Mouse (Mus musculus) embryonic facial prominence, embryonic 11.5 days (tissue): ENCODE measurements around the gene Mast3. TPM values are rescaled to one million over a fixed set of nuclear protein-coding genes. Genes with fewer than 3 reads are reported as not detected.
"Not testable (repeated sequence)": the region's sequence is repeated elsewhere in the genome, so short reads cannot be mapped to it uniquely, and the experiment has no call there.

Experiments used
- ATAC-seq: fragments of 200-750 bp; cut with Nextera tagmentation; replicated peaks from 2 replicates; pipeline ENCODE4 v1.8.0; 2017; ENCODE audit warnings: low read depth; ENCODE audit not compliant: insufficient number of reproducible peaks, low FRiP score, low TSS enrichment
- DNase-seq: peaks from one replicate; pipeline ENCODE4 v3.0.0-alpha.2; 2015; ENCODE audit warnings: low spot score
- H3K27ac ChIP-seq: fragments of 300-500 bp; sonication (generic); replicated peaks from 2 replicates; pipeline ENCODE4 v1.5.1; 2014; ENCODE audit warnings: mild to moderate bottlenecking, low read depth, low read length, control low read depth
- H3K27me3 ChIP-seq: fragments of 300-500 bp; sonication (generic); 2 replicates; pipeline ENCODE4 v1.6.1; 2014; ENCODE audit warnings: mild to moderate bottlenecking, low read length, moderate library complexity, mixed read lengths; ENCODE audit not compliant: control insufficient read depth, insufficient read depth
- H3K36me3 ChIP-seq: fragments of 300-500 bp; sonication (generic); replicated peaks from 2 replicates; pipeline ENCODE4 v1.6.1; 2014; ENCODE audit warnings: low read depth, mild to moderate bottlenecking, low read length, moderate library complexity, mixed read lengths; ENCODE audit not compliant: control insufficient read depth, insufficient read depth
- H3K4me1 ChIP-seq: fragments of 300-500 bp; sonication (generic); 2 replicates; pipeline ENCODE4 v1.6.1; 2014; ENCODE audit warnings: low read length, mixed read lengths; ENCODE audit not compliant: control insufficient read depth, insufficient read depth
- H3K4me2 ChIP-seq: fragments of 300-500 bp; sonication (generic); 2 replicates; pipeline ENCODE4 v1.6.1; 2014; ENCODE audit warnings: low read depth, mild to moderate bottlenecking, control low read depth, low read length, moderate library complexity
- H3K4me3 ChIP-seq: fragments of 300-500 bp; sonication (generic); 2 replicates; pipeline ENCODE4 v1.5.1; 2014; ENCODE audit warnings: low read depth, low read length, control low read depth
- H3K9ac ChIP-seq: fragments of 300-500 bp; sonication (generic); replicated peaks from 2 replicates; pipeline ENCODE4 v1.6.1; 2014; ENCODE audit warnings: mild to moderate bottlenecking, control low read depth, low read length
- H3K9me3 ChIP-seq: fragments of 300-500 bp; sonication (generic); replicated peaks from 2 replicates; pipeline ENCODE4 v1.6.1; 2016; ENCODE audit warnings: mild to moderate bottlenecking, low read length, inconsistent platforms, mixed read lengths; ENCODE audit not compliant: control insufficient read depth
- WGBS: fragments of 180-500 bp; shearing (Covaris S2); extraction: QIAGEN DNeasy Blood & Tissue Kit; methylation state at CpG from one replicate; pipeline ENCODE4 v1.1.7; 2014; 5-methylcytosine and 5-hydroxymethylcytosine counted together
- polyA plus RNA-seq: library from polyadenylated mRNA; unstranded; fragments of >200 nt; fragmentation: Nextera tagmentation; extraction: Ambion mirVana; gene quantifications from 2 replicates; pipeline ENCODE4 v1.2.1, GENCODE M21; 2014

Gene Mast3
- polyA plus RNA-seq, 1 experiment from 2014 or later = 9.7 TPM

DNA sequence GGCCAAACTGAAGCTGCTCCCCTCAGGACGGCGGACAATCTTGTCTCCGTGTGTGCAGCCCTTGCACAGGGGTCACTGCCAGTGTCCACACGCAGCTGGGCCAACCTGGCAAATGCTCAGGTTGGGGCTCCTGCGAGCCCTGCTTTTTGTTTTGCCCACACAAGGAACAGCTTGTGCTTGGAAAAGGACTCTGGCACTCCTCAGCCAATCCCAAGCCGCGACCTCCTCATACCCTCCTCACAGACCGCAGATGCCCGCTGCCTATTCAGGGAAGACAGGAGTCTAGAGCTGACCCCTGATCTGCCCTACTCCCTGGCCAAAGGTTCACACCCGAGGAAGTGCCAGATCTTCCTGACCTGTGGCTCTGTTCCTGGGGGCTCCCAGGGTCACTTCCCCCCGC, 27.5 kb upstream of the Mast3 start:
- 61% methylated on average over 11 of the region's 11 CpGs for WGBS
- H3K4me3 ChIP-seq = no peak overlapping the region
- DNase-seq (no peak), ATAC-seq (no peak)
- no peak overlapping the region for H3K27ac ChIP-seq
- no peaks in the 10 kb centered on the region for H3K27me3 ChIP-seq
- no peak overlapping the region for H3K9ac ChIP-seq
- no peaks in the 10 kb centered on the region for H3K9me3 ChIP-seq
- no peaks in the 10 kb centered on the region; the same call in 1 of the 2 replicates for H3K4me1 ChIP-seq
- H3K4me2 ChIP-seq = no peak overlapping the region
- H3K36me3 ChIP-seq = no peaks in the 10 kb centered on the region

DNA sequence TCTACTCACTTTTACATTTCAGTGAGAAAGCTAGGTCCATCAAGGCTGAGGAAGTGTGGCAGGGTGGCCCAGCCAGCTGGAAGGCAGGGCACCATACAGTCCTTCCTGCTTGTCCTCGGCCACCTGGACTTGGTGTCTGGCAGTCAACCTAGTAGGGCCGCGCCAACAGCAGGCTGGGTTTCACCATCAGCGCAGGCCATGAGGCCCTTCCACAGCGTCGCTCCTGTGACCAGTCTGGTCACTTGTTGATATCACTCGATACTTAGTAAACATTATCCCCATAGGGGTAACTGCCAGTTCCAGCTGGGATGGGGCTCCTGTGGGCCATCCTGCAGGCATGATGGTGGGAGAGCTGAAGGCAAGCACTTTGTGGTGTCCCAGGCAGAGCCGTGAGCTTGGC, 26.7 kb upstream of the Mast3 start:
- ATAC-seq = no peak
- Histone ChIP-seq H3K4me1 (no peaks in the 10 kb centered on the region; the same call in 1 of the 2 replicates), H3K27me3 (no peaks in the 10 kb centered on the region), H3K27ac (no peak overlapping the region), H3K4me2 (no peak overlapping the region), H3K9me3 (no peaks in the 10 kb centered on the region), H3K4me3 (no peak overlapping the region), H3K9ac (no peak overlapping the region), H3K36me3 (no peaks in the 10 kb centered on the region)
- DNase-seq = no peak
- WGBS = 86% methylated on average over 8 of the region's 8 CpGs

DNA sequence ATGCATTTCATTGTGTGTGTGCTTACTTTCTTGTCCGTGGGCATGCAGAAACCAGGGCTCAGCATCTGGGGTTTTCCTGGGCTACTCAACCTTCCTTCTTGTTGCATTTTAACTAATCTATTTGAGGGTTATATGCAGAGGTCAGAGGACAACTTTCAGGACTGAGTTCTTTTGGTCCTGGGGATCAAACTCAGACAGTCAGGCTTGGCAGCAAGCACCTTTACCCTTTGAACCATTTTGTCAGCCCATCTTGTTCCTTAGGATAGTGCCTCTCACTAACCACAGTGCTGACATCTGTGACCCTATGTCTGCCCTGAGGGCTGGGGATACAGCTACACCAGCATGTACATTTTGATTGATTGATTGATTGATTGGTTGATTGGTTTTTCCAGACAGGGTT, 22.9 kb upstream of the Mast3 start:
- 89% methylated on average over 1 of the region's 1 CpGs for WGBS
- ATAC-seq = no peak
- no peaks in the 10 kb centered on the region for H3K27me3 ChIP-seq

DNA sequence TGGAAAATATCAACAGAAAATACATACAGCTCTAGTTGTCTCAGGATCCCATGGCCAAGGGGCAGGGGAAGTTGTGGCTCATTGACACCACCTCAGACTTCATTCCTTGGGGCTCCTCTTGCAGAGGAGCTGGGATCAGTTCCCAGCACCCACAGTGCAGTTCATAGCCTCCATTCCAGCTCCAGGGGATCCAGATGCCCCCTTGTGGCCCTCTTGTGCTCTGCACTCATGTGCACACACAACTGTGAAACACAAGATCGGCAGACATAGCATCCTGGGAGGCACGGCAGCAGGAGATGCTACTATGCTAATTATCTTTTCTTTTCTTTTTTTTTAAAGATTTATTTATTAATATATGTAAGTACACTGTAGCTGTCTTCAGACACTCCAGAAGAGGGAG, 22.2 kb upstream of the Mast3 start:
- Histone ChIP-seq H3K4me2 (no peak overlapping the region), H3K9me3 (no peaks in the 10 kb centered on the region), H3K4me3 (no peak overlapping the region), H3K4me1 (no peaks in the 10 kb centered on the region), H3K9ac (no peak overlapping the region), H3K27ac (no peak overlapping the region), H3K27me3 (no peaks in the 10 kb centered on the region), H3K36me3 (no peaks in the 10 kb centered on the region)
- ATAC-seq (no peak), DNase-seq (no peak)
- 98% methylated on average over 2 of the region's 2 CpGs for WGBS

More for the DNA sequence above, 22.9 kb upstream of the Mast3 start:
- Histone ChIP-seq H3K27ac (no peak overlapping the region), H3K4me2 (no peak overlapping the region), H3K4me3 (no peak overlapping the region), H3K4me1 (no peaks in the 10 kb centered on the region; the same call in 1 of the 2 replicates), H3K36me3 (no peaks in the 10 kb centered on the region), H3K9me3 (no peaks in the 10 kb centered on the region), H3K9ac (no peak overlapping the region)
- no peak for DNase-seq

DNA sequence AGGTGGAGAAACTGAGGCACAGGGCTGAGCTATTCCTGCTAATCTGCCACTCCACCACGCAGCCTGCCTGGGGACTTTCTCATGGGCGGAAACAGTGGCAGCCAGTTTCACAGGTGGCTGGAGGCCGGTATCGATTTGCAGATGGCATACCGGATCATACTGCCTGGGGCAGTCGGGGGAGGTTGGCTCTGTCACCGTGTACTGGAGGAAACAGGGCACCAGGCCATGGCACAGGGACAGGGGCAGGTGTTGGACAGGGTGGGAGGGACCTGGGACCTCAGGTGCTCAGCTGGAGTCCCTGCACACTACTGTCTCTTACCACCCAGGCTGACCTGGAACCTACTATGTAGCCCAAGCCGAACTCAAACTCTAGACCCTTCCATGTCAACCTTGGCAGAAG, 21.0 kb upstream of the Mast3 start:
- Histone ChIP-seq H3K27me3 (no peaks in the 10 kb centered on the region; the same call in 1 of the 2 replicates), H3K4me3 (no peak overlapping the region), H3K4me2 (no peak overlapping the region), H3K4me1 (no peaks in the 10 kb centered on the region), H3K9ac (no peak overlapping the region), H3K27ac (no peak overlapping the region), H3K9me3 (no peaks in the 10 kb centered on the region), H3K36me3 (no peaks in the 10 kb centered on the region)
- WGBS = 79% methylated on average over 8 of the region's 8 CpGs
- DNase-seq (no peak), ATAC-seq (no peak)

DNA sequence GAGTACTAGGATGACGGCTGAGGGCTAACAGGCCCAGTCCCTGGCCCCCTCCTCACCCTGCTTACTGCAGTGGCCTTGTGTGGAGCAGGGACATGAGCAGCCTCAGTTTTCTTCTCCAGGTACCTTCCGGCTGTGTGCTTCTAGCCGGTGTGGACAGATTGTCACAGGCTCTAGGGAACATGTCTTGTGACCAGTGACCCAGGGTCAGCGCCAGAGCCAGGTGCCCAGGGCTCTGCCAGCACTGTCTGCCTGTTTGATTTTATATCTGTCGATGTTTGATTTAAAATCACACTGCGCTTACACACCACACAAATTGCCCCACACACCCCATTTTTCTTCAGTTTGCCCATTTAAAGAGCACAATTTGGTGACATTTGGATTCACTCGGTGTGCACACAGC, 18.9 kb upstream of the Mast3 start:
- Histone ChIP-seq H3K4me2 (no peak overlapping the region), H3K9ac (no peak overlapping the region), H3K36me3 (no peaks in the 10 kb centered on the region), H3K4me3 (no peak overlapping the region), H3K9me3 (no peaks in the 10 kb centered on the region), H3K27ac (no peak overlapping the region), H3K4me1 (no peaks in the 10 kb centered on the region), H3K27me3 (no peaks in the 10 kb centered on the region; the same call in 1 of the 2 replicates)
- ATAC-seq = no peak
- no peak for DNase-seq
- 82% methylated on average over 7 of the region's 7 CpGs for WGBS

DNA sequence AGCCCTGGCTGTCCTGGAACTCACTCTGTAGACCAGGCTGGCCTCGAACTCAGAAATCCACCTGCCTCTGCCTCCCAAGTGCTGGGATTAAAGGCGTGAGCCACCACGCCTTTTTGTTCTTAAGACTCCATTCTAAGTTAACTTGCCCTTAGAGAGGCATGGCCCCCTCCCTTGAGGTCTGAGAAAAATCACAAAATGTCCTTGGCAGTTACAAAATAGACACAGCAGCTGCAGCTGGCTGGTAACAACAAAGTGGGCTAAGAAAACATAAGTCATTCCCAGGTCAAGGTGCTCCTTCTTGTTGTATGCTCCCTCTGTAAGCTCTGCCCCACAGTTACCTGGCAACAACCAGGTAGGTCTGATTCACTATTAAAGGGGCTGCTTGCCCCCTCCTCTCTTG, 17.7 kb upstream of the Mast3 start:
- not testable (repeated sequence) for H3K27me3 ChIP-seq, ATAC-seq
- WGBS = 91% methylated on average over 3 of the region's 3 CpGs

DNA sequence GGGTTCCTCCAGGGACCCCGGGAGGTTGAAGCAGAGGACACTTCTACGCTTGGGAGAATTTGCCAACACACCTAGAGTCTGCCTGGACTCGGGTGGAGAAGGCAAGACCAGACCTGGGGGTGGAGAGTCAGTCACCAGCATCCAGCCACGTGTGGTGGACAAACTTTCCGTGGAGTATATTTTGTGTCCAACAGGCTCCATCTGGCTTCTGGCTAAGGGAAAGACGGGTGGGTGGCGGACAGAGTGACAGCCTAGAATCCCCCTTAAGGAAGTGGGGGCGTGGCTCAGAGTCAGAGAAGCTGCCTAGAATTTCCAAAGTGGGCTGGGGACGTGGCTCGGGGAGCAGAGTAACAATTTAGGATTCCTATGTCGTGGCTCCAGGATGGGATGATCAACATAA, 17.1 kb upstream of the Mast3 start:
- DNase-seq (no peak), ATAC-seq (no peak)
- no peak overlapping the region for H3K4me2 ChIP-seq
- H3K36me3 ChIP-seq = no peaks in the 10 kb centered on the region
- H3K9me3 ChIP-seq = no peaks in the 10 kb centered on the region
- 43% methylated on average over 11 of the region's 11 CpGs for WGBS
- H3K27ac ChIP-seq = no peak overlapping the region
- H3K27me3 ChIP-seq = peaks cover 4% of the 10 kb centered on the region
- H3K4me3 ChIP-seq = no peak overlapping the region
- H3K9ac ChIP-seq = no peak overlapping the region; the same call in 1 of the 2 replicates
- no peaks in the 10 kb centered on the region for H3K4me1 ChIP-seq

More for the DNA sequence above, 17.7 kb upstream of the Mast3 start:
- H3K36me3 ChIP-seq, H3K9me3 ChIP-seq, DNase-seq, H3K9ac ChIP-seq, H3K4me3 ChIP-seq, H3K4me2 ChIP-seq, H3K27ac ChIP-seq, H3K4me1 ChIP-seq: not testable (repeated sequence)
